In genomic region chr7:99139841-99140491, GRCm38 (mm10) we compare ENCODE assay signal across 9 mouse cellular contexts. TPM values are rescaled to one million over a fixed set of nuclear protein-coding genes. Genes with fewer than 3 reads are reported as not detected.
DNase-seq lines count a peak whose midpoint lies in the region; ATAC-seq lines count a peak whose summit lies in the region.
"Had no signal": no experiment of that assay in that cellular context is flagged by ENCODE, and none has a peak within 500 bp of the region (broad histone marks: within the 10 kb centered on the region; RNA-seq: fewer than 3 reads in every experiment).

No protein-coding gene starts in this region.

- WGBS in embryonic facial prominence, embryonic 10.5 days, result 1% methylated on average over 13 of the region's 13 CpGs
- WGBS in intestine, embryonic 14.5 days, result under 1% methylated on average over 13 of the region's 13 CpGs

- H3K4me2 ChIP-seq in intestine, embryonic 14.5 days (ENCODE audit: low read length), result peak overlapping the region; percentile 83

- ATAC-seq in intestine, embryonic 14.5 days (replicated peaks; ENCODE audit: low FRiP score, low TSS enrichment, low read depth), result no peak

- H3K9ac ChIP-seq in intestine, embryonic 14.5 days (ENCODE audit: low read length), result peak overlapping the region; percentile 87

- peak overlapping the region; percentile 94 for H3K4me3 ChIP-seq in embryonic facial prominence, embryonic 10.5 days
- H3K4me3 ChIP-seq in intestine, embryonic 14.5 days (ENCODE audit: low read depth, low read length), result peak overlapping the region; percentile 90

- H3K36me3 ChIP-seq in embryonic facial prominence, embryonic 10.5 days (replicated peaks), result peaks cover 5% of the 10 kb centered on the region; the same call in 1 of the 2 replicates
- H3K36me3 ChIP-seq in intestine, embryonic 14.5 days (ENCODE audit: control insufficient read depth, insufficient read depth, low read length), result no peaks in the 10 kb centered on the region

- no peaks in the 10 kb centered on the region for H3K9me3 ChIP-seq in embryonic facial prominence, embryonic 10.5 days
- no peaks in the 10 kb centered on the region for H3K9me3 ChIP-seq in intestine, embryonic 14.5 days (ENCODE audit: control insufficient read depth, low read length)

- H3K27ac ChIP-seq in embryonic facial prominence, embryonic 10.5 days (replicated peaks), result peak overlapping the region; percentile 88
- H3K27ac ChIP-seq in intestine, embryonic 14.5 days (ENCODE audit: low read depth), result peak overlapping the region; percentile 92

- DNase-seq in cerebellum, adult 18-20 months, result peak; percentile 24 to 35
- no peak for DNase-seq in cerebellum, adult 11-12 months
- peak; percentile 58 for DNase-seq in 416B (ENCODE audit: low read depth)
- DNase-seq in embryonic facial prominence, embryonic 10.5 days (ENCODE audit: low spot score), result peak; percentile 46
- DNase-seq in intestine, embryonic 14.5 days (ENCODE audit: low spot score), result peak; percentile 76
- DNase-seq in mesoderm, embryonic 11.5 days (ENCODE audit: low read depth, low spot score), result peak; percentile 47
- no peak for DNase-seq in urinary bladder, postnatal 36 days (ENCODE audit: low spot score in 2 of 2)
- DNase-seq in spleen, postnatal 4 days (ENCODE audit: low spot score in 2 of 2), result no peak

- peaks cover 36% of the 10 kb centered on the region for H3K4me1 ChIP-seq in embryonic facial prominence, embryonic 10.5 days
- H3K4me1 ChIP-seq in intestine, embryonic 14.5 days (replicated peaks; ENCODE audit: control insufficient read depth, insufficient read depth, low read length), result peaks cover 11% of the 10 kb centered on the region

- H3K27me3 ChIP-seq in embryonic facial prominence, embryonic 10.5 days (replicated peaks; ENCODE audit: low read depth, poor library complexity, severe bottlenecking), result no peaks in the 10 kb centered on the region
- H3K27me3 ChIP-seq in intestine, embryonic 14.5 days (replicated peaks; ENCODE audit: control insufficient read depth, insufficient read depth, low read length), result no peaks in the 10 kb centered on the region
- H3K27me3 ChIP-seq: Patski had no signal

RNA-seq across cellular contexts. Expression of gene Uvrag, which starts 1.0 kb away (rescaled TPM):
- polyA plus RNA-seq in embryonic facial prominence, embryonic 10.5 days (2016; fragmentation: Nextera tagmentation; extraction: Ambion mirVana), result 11.0 and 12.1 TPM in 2 replicates
- 23.2 and 25.8 TPM in 2 replicates for polyA plus RNA-seq in intestine, embryonic 14.5 days (2014; fragmentation: Nextera tagmentation; extraction: Ambion mirVana)

RNA-seq across cellular contexts. Expression of gene Dgat2, which starts 42.6 kb away (rescaled TPM):
- 16.4 and 16.6 TPM in 2 replicates for polyA plus RNA-seq in embryonic facial prominence, embryonic 10.5 days (2016; fragmentation: Nextera tagmentation; extraction: Ambion mirVana)
- 40.8 and 44.2 TPM in 2 replicates for polyA plus RNA-seq in intestine, embryonic 14.5 days (2014; fragmentation: Nextera tagmentation; extraction: Ambion mirVana)

Comparison
In these comparisons a context has a peak if more than half of its experiments do, and no peak if none do; other contexts are left out.
1. DNase-seq: peak in cerebellum, adult 18-20 months (2 of 2), 416B (single experiment), embryonic facial prominence, embryonic 10.5 days (single experiment), intestine, embryonic 14.5 days (single experiment) and mesoderm, embryonic 11.5 days (single experiment); none in cerebellum, adult 11-12 months (single experiment), urinary bladder, postnatal 36 days (0 of 2) and spleen, postnatal 4 days (0 of 2).